Mouse (Mus musculus): ENCODE results near the gene Rad23a.

Rad23a gene

DNA sequence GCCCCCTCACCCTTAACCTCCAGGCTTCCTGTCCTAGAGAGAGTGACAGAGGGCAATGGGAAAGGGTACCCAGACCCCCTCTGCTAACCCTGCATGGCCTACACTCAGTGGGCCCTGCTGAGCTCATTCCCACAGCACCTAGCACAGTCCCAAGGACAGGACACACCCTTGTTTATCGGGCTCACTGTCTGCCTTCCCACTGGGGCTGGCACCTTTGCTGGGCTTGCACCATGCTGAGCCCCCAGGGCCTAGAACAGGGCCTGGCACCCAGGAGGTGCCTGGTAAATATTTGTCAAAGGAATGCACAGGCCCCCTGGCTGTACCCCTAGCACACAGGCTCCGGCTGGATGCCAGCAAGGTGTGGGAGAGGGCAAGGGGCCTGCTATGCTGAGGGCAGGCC lies 49.9 kb downstream of the Rad23a start:
- CTCF ChIA-PET, result no interaction called here

GRCm38 (mm10) chr8:84789855-84790486 lies 50.5 kb downstream of the Rad23a start:
- CTCF ChIA-PET, result no interaction called here

DNA sequence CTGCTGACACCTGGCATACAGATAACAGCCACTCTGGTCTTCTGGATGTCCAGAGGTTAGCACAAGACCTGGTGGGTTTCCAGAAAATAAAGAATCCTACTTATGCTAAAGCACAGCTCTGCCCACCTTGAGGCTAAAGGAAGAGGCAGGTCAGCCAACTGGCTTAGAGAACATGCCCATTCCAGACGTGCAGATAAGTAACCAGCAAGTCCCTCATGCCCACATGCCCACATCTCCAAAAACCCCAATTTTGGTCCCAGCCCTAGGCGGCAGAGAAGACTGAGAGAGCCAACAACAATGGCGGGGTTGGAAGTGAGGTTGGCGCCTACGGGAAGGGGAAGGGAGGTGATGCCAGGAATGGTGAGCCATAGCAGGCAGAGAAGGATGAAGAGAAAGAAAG lies 51.1 kb downstream of the Rad23a start:
- CTCF ChIA-PET, result no interaction called here

DNA sequence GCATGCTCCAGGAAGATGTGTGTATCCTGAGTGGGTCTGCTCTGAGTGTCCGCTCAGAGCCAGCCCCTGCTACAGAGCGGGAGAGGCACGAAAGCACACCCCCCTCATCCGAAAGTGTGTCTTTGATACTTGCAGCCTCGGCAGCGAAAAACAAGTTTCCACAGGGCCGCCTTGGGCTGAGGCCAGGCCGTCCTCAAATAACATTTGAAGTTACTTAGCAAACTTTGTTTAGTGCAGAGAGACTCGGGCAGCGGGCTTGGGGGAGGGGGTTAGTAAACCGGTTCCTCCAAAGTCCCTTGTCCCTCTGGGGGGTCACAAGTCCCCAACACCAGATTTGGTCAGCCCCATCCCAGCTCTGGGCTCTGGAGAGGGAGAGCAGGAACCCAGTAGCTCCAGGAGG lies 51.6 kb downstream of the Rad23a start:
- CTCF ChIA-PET, result no interaction called here

GRCm38 (mm10) chr8:84787523-84788302 lies 52.8 kb downstream of the Rad23a start:
- CTCF ChIA-PET, result no interaction called here

DNA sequence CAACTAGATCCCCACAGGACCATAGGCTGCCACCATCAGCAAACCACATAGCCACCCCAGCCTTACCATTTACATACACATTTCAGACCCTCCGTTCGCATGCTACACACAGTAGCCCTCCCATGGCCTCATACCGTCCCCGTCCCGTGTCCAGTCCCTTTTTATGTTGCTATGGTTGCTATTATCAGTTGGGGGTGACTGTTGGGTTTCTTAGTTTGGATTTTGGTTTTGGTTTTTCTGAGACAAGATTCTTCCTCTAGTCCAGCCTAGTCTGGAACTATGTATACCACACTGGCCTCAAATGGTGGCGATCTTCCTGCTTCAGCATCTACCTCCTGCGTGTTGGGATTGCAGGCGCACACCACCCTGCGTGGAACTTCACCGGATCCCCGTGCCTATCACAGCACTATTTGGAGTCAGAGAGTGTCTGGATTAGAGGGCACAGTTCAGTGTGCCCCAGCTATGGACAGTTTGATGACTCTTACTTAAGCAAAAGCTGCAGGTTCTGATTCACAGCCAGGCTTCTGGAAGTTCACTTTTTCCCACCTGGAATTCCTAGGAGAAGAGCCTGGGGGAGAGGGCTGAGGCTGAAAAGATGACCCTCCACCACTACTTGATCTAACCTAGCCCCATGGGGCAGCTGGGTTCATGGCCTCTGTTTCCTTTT lies 53.5 kb downstream of the Rad23a start:
- CTCF ChIA-PET, result no interaction called here

- CTCF ChIA-PET, result no interaction called here
Measured at GRCm38 (mm10) chr8:84785756-84786677, 54.4 kb downstream of the Rad23a start.

GRCm38 (mm10) chr8:84785506-84785755 lies 55.0 kb downstream of the Rad23a start:
- CTCF ChIA-PET, result no interaction called here

DNA sequence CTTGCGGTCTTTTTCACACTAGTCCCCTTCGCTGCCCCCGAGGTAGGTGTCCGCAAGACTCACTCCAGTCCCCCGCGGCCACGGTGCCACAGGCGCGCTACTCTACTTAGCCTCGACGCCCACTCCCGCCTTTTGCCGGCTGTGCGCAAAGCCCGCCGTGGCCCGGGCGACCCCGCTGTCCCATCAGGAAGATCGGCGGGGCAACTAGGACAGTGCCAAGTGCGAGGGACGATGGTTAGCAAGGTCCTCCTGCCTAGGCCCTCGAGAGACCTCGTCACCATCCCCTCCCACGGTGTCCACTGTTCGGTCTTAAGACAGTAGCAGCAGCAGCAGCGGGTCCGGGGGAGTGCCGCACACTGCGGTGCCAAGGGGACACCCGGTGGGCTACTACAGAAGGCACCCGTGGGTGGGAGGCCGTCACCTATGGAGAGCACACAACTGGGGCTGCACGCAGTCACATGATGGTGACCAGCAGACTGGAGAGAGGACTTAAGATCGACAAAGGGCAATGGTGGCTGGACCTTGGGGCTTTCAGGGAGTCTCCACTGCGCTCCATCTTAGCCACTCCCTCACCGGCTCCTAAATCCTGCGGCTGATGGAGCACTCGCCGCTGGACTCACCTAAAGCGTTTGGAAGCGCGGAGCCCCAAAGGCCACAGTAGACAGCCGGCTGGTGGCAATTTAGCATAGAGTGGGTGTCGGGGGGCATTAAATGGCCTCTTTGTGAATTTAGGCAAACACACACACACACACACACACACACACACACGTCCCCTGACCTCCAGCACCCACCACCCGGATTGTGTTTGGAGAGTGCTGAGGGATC lies 55.6 kb downstream of the Rad23a start:
- CTCF ChIA-PET, result no interaction called here

Data from spleen, embryonic (tissue).